Mouse (Mus musculus): ENCODE data around the gene Gm17542. TPM values are rescaled to one million over a fixed set of nuclear protein-coding genes. Genes with fewer than 3 reads are reported as not detected.

Gm17542 gene
- total RNA-seq, 2 experiments from 2014 or later: not detected

Other genes starting within 250 kb of the Gm17542 start
- 1 to 10 TPM; 3.8 to 4.3 TPM for gene Ccdc138, start 220.3 kb downstream of the Gm17542 start, total RNA-seq (2021)
- under 1 TPM; 0.49 to 0.50 TPM for gene Edar, start 42.6 kb downstream of the Gm17542 start, total RNA-seq (2021)
- gene Sh3rf3, start 95.1 kb upstream of the Gm17542 start, total RNA-seq (2021): 10 to 100 TPM; 44.0 to 56.3 TPM

All from left cerebral cortex, postnatal 36 days (tissue).